Mouse (Mus musculus): ENCODE measurements around the gene Gid4. TPM values are rescaled to one million over a fixed set of nuclear protein-coding genes. Genes with fewer than 3 reads are reported as not detected.
"Not testable (repeated sequence)": the region's sequence is repeated elsewhere in the genome, so short reads cannot be mapped to it uniquely, and the experiment has no call there.

The Gid4 gene
- polyA plus RNA-seq, 1 experiment from 2014 or later = 15.1 TPM

GRCm38 (mm10) chr11:60427628-60428027 is 10.7 kb downstream of the Gid4 start:
- Histone ChIP-seq H3K27me3 (replicated peaks) (no peaks in the 10 kb centered on the region), H3K4me3 (no peak overlapping the region), H3K9ac (no peak overlapping the region), H3K9me3 (no peaks in the 10 kb centered on the region), H3K4me1 (0 out of 2 replicates have a peak, but pooled peaks cover 2% of the 10 kb centered on the region), H3K27ac (replicated peaks) (no peak overlapping the region), H3K4me2 (no peak overlapping the region), H3K36me3 (peaks cover 74% of the 10 kb centered on the region)
- WGBS = 82% methylated on average over 3 of the region's 3 CpGs
- no peak for ATAC-seq (ENCODE audit: extremely low read depth, insufficient number of reproducible peaks, low FRiP score, low TSS enrichment)

- Histone ChIP-seq H3K9me3 (no peaks in the 10 kb centered on the region), H3K4me2 (no peak overlapping the region), H3K4me3 (no peak overlapping the region), H3K27ac (replicated peaks) (no peak overlapping the region), H3K27me3 (replicated peaks) (no peaks in the 10 kb centered on the region), H3K4me1 (no peaks in the 10 kb centered on the region), H3K9ac (no peak overlapping the region), H3K36me3 (peaks cover 94% of the 10 kb centered on the region)
- ATAC-seq (ENCODE audit: extremely low read depth, insufficient number of reproducible peaks, low FRiP score, low TSS enrichment) = no peak
Observed at GRCm38 (mm10) chr11:60433501-60433900, 16.6 kb downstream of the Gid4 start.

- H3K4me2 ChIP-seq = no peak overlapping the region
- no peaks in the 10 kb centered on the region for H3K27me3 ChIP-seq (replicated peaks)
- 83% methylated on average over 1 of the region's 1 CpGs for WGBS
- H3K9me3 ChIP-seq = no peaks in the 10 kb centered on the region
- peaks cover 94% of the 10 kb centered on the region for H3K36me3 ChIP-seq
- no peak overlapping the region for H3K4me3 ChIP-seq
- no peak overlapping the region for H3K9ac ChIP-seq
- H3K27ac ChIP-seq (replicated peaks) = no peak overlapping the region
- no peak for ATAC-seq (ENCODE audit: extremely low read depth, insufficient number of reproducible peaks, low FRiP score, low TSS enrichment)
- H3K4me1 ChIP-seq = no peaks in the 10 kb centered on the region
Observed at GRCm38 (mm10) chr11:60435133-60435532, 18.2 kb downstream of the Gid4 start.

- WGBS = 77% methylated on average over 3 of the region's 3 CpGs
- H3K4me1 ChIP-seq = no peaks in the 10 kb centered on the region
- no peak overlapping the region for H3K4me3 ChIP-seq
- no peak for ATAC-seq (ENCODE audit: extremely low read depth, insufficient number of reproducible peaks, low FRiP score, low TSS enrichment)
- no peak overlapping the region for H3K27ac ChIP-seq (replicated peaks)
- H3K36me3 ChIP-seq = peaks cover 94% of the 10 kb centered on the region
- H3K9ac ChIP-seq = no peak overlapping the region
- no peaks in the 10 kb centered on the region for H3K27me3 ChIP-seq (replicated peaks)
- H3K4me2 ChIP-seq = no peak overlapping the region
- H3K9me3 ChIP-seq = no peaks in the 10 kb centered on the region
Observed at GRCm38 (mm10) chr11:60436618-60437017, 19.7 kb downstream of the Gid4 start.

GRCm38 (mm10) chr11:60439621-60440020 is 22.7 kb downstream of the Gid4 start:
- not testable (repeated sequence) for H3K27me3 ChIP-seq (replicated peaks); H3K4me1 ChIP-seq; H3K4me2 ChIP-seq; H3K27ac ChIP-seq (replicated peaks); H3K9ac ChIP-seq; ATAC-seq (ENCODE audit: extremely low read depth, insufficient number of reproducible peaks, low FRiP score, low TSS enrichment); H3K9me3 ChIP-seq; H3K4me3 ChIP-seq
- 23% methylated on average over 1 of the region's 1 CpGs for WGBS
- H3K36me3 ChIP-seq = peaks cover 97% of the 10 kb centered on the region

- no peak overlapping the region for H3K9ac ChIP-seq
- no peak overlapping the region for H3K4me2 ChIP-seq
- H3K9me3 ChIP-seq = no peaks in the 10 kb centered on the region
- H3K4me3 ChIP-seq = no peak overlapping the region
- WGBS = 44% methylated on average over 7 of the region's 7 CpGs
- no peak for ATAC-seq (ENCODE audit: extremely low read depth, insufficient number of reproducible peaks, low FRiP score, low TSS enrichment)
- peaks cover 93% of the 10 kb centered on the region for H3K36me3 ChIP-seq
- no peaks in the 10 kb centered on the region for H3K27me3 ChIP-seq (replicated peaks)
- H3K27ac ChIP-seq (replicated peaks) = no peak overlapping the region
- H3K4me1 ChIP-seq = no peaks in the 10 kb centered on the region
Observed at GRCm38 (mm10) chr11:60440176-60440575, 23.2 kb downstream of the Gid4 start.

- Histone ChIP-seq H3K9me3 (no peaks in the 10 kb centered on the region), H3K36me3 (peaks cover 68% of the 10 kb centered on the region), H3K9ac (no peak overlapping the region), H3K4me2 (no peak overlapping the region), H3K27ac (replicated peaks) (no peak overlapping the region), H3K27me3 (replicated peaks) (no peaks in the 10 kb centered on the region), H3K4me1 (no peaks in the 10 kb centered on the region), H3K4me3 (no peak overlapping the region)
- WGBS = 83% methylated on average over 6 of the region's 6 CpGs
- no peak for ATAC-seq (ENCODE audit: extremely low read depth, insufficient number of reproducible peaks, low FRiP score, low TSS enrichment)
Observed at GRCm38 (mm10) chr11:60442896-60443295, 26.0 kb downstream of the Gid4 start.

- Histone ChIP-seq H3K4me2 (no peak overlapping the region), H3K4me3 (no peak overlapping the region), H3K9me3 (no peaks in the 10 kb centered on the region), H3K36me3 (peaks cover 57% of the 10 kb centered on the region), H3K27me3 (replicated peaks) (no peaks in the 10 kb centered on the region), H3K4me1 (no peaks in the 10 kb centered on the region), H3K27ac (replicated peaks) (no peak overlapping the region), H3K9ac (no peak overlapping the region)
- 67% methylated on average over 4 of the region's 4 CpGs for WGBS
- ATAC-seq (ENCODE audit: extremely low read depth, insufficient number of reproducible peaks, low FRiP score, low TSS enrichment) = no peak
Observed at GRCm38 (mm10) chr11:60444007-60444406, 27.1 kb downstream of the Gid4 start.

GRCm38 (mm10) chr11:60454080-60454744 is 37.3 kb downstream of the Gid4 start, which contains the start of gene Drg2:
Drg2 (plus strand) TSS chr11:60454591.
- ATAC-seq (ENCODE audit: extremely low read depth, insufficient number of reproducible peaks, low FRiP score, low TSS enrichment) = peak; percentile 51; the same call in 1 of the 2 replicates

GRCm38 (mm10) chr11:60454745-60455087 is 37.8 kb downstream of the Gid4 start:
- peak overlapping the region; percentile 75 for H3K4me3 ChIP-seq
- H3K27me3 ChIP-seq (replicated peaks) = no peaks in the 10 kb centered on the region
- H3K4me1 ChIP-seq = peaks cover 12% of the 10 kb centered on the region
- peak overlapping the region; percentile 95 for H3K9ac ChIP-seq
- H3K36me3 ChIP-seq = peaks cover 37% of the 10 kb centered on the region
- under 1% methylated on average over 17 of the region's 17 CpGs for WGBS
- peak overlapping the region; percentile 81 for H3K4me2 ChIP-seq
- peak overlapping the region; percentile 75 for H3K27ac ChIP-seq (replicated peaks)
- ATAC-seq (ENCODE audit: extremely low read depth, insufficient number of reproducible peaks, low FRiP score, low TSS enrichment) = no peak
- H3K9me3 ChIP-seq = no peaks in the 10 kb centered on the region

More at GRCm38 (mm10) chr11:60454080-60454744, 37.3 kb downstream of the Gid4 start, which contains the start of gene Drg2:
- Histone ChIP-seq H3K4me2 (peak within 1 kb of the TSS; percentile 81), H3K27me3 (replicated peaks) (no peaks in the 10 kb centered on the region), H3K4me3 (peak within 1 kb of the TSS; percentile 75), H3K9me3 (no peaks in the 10 kb centered on the region), H3K9ac (peak within 1 kb of the TSS; percentile 95), H3K4me1 (peaks cover 12% of the 10 kb centered on the region), H3K36me3 (peaks cover 32% of the 10 kb centered on the region), H3K27ac (replicated peaks) (peak within 1 kb of the TSS; percentile 75)
- 4% methylated on average over 27 of the region's 27 CpGs for WGBS

- H3K4me1 ChIP-seq = peaks cover 12% of the 10 kb centered on the region
- H3K36me3 ChIP-seq = peaks cover 69% of the 10 kb centered on the region
- no peak overlapping the region for H3K9ac ChIP-seq
- WGBS = 88% methylated on average over 1 of the region's 1 CpGs
- H3K4me2 ChIP-seq = no peak overlapping the region
- no peaks in the 10 kb centered on the region for H3K9me3 ChIP-seq
- no peak for ATAC-seq (ENCODE audit: extremely low read depth, insufficient number of reproducible peaks, low FRiP score, low TSS enrichment)
- no peaks in the 10 kb centered on the region for H3K27me3 ChIP-seq (replicated peaks)
- H3K27ac ChIP-seq (replicated peaks) = no peak overlapping the region
- H3K4me3 ChIP-seq = no peak overlapping the region
Observed at GRCm38 (mm10) chr11:60457973-60458372, 41.0 kb downstream of the Gid4 start.

- WGBS = 87% methylated on average over 2 of the region's 2 CpGs
- Histone ChIP-seq H3K9ac (no peak overlapping the region), H3K4me1 (no peaks in the 10 kb centered on the region), H3K9me3 (no peaks in the 10 kb centered on the region), H3K4me3 (no peak overlapping the region), H3K36me3 (peaks cover 96% of the 10 kb centered on the region), H3K4me2 (no peak overlapping the region), H3K27ac (replicated peaks) (no peak overlapping the region), H3K27me3 (replicated peaks) (no peaks in the 10 kb centered on the region; the same call in 1 of the 2 replicates)
- no peak for ATAC-seq (ENCODE audit: extremely low read depth, insufficient number of reproducible peaks, low FRiP score, low TSS enrichment)
Observed at GRCm38 (mm10) chr11:60465943-60466380, 49.0 kb downstream of the Gid4 start.
